Mouse (Mus musculus) G1E (cell line): ENCODE measurements around the gene Mtap.

Experiments used
- CTCF ChIP-seq: IDR thresholded peaks from 2 replicates; pipeline ENCODE4 v1.5.1; 2012; ENCODE audit warnings: low read depth, low read length, inconsistent platforms, mixed read lengths
- GATA1 ChIP-seq: IDR thresholded peaks from 2 replicates; pipeline ENCODE4 v1.6.1; 2012; ENCODE audit warnings: borderline replicate concordance, low read length, inconsistent platforms, mixed read lengths
- GATA2 ChIP-seq: IDR thresholded peaks from 2 replicates; pipeline ENCODE4 v1.6.1; 2012; ENCODE audit warnings: low read depth, low read length, inconsistent platforms, borderline replicate concordance

DNA sequence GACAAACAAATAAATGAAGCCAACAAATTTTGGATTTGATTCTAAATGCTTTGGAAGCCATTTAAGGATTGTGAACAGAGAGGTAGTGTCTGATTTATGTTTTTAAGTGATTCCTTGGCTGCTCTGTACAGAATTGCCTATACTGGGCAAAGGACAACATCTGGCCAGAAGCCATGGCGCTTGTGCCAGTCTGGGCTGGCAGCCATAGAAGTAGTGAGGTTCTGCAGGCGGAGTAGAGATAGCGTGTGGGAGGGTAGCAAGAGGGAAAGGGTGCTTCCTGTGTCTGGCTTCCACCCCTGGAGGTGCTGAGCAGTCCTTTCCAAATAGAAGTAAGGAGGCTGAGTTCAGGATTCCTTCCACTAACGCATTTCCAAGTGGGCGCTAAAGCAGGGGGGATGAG lies 3.9 kb downstream of the Mtap start:
- TF ChIP-seq CTCF (no peak), GATA1 (no peak), GATA2 (no peak)
